Mouse (Mus musculus): Measurements from ENCODE around the gene Ctsz.

The Ctsz gene

GRCm38 (mm10) chr2:174439961-174440360, 1.1 kb upstream of the Ctsz start:
- DNase-seq: no peak

- DNase-seq: no peak
These were observed 605 bp upstream of the Ctsz start for GRCm38 (mm10) chr2:174439450-174439838.

DNA sequence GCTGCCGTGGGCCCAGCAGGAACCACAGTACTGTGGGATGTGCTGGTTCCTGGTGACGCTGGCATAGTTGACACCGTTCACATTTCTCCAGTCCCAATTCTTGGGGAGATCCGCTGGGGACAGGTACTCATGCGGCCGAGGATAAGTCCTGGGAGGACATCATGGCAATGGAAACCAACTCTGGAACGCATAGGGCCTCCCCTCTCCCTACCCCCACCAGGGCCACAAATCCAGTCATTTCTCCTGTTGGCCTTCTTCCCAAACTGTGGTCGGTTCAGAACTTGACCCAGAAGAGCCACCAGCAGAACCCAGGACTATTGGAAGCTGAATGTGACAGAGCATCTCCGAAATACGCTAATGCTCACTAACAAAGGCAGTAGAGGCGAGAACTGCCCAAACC, 658 bp downstream of the Ctsz start:
- DNase-seq: no peak

- no peak for DNase-seq
These were observed 1.2 kb downstream of the Ctsz start for GRCm38 (mm10) chr2:174437697-174437982.

- DNase-seq: no peak
These were observed 1.7 kb downstream of the Ctsz start for GRCm38 (mm10) chr2:174436916-174437696.

DNA sequence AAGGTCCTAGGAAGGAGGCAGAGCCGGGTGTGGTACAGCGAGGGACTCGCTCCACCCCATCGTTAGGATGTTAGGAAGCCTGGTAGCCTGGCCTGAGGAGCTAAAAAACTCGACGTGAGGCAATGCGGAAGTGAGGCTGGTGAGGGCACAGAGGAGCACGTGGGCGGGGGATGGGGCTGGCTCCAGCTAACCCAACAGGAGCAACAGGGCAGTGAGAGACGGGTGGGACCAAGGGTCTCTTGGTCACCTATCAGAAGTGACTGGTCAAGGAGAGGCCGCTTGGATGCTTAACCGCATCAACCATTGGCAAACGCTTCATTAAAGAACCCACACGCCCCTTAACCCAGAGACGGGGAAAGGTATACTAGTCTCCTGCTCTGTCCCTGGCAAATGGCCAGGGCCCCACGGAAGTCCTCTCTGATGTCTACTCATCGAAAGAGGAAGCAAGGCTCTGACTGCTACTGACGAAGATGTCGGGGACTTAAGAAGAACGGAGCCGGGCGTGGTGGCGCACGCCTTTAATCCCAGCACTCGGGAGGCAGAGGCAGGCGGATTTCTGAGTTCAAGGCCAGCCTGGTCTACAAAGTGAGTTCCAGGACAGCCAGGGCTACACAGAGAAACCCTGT, 2.6 kb downstream of the Ctsz start:
- no peak for DNase-seq

GRCm38 (mm10) chr2:174434943-174435342, 3.9 kb downstream of the Ctsz start:
- no peak for DNase-seq

DNA sequence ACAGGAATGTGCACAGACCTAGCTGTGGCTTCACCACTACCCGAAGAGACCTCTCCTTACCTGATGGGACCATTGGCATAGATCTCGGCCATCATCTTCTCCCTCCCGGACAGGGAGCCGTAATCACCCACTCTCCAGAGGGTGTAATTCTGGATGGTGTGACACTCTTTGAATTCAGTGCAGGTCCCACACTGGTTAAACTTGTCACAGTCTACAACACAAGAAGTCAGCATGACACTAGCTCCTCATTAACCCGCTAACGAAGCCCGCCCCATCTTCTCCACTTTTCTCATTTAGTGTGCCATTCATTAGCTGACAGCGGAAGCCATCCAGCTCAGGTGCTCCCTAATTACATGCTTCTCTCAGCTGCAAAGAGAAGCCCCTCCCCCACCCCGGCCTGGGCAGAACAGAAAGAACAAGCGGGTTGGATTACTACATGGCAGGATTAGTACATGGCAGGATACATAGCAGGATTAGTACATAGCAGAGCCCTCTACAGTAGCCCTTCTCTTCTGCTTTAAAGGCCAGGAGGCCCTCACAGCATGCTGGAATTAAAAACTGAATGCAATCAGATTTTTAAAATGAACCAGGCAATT, 9.7 kb downstream of the Ctsz start:
- DNase-seq: no peak

DNA sequence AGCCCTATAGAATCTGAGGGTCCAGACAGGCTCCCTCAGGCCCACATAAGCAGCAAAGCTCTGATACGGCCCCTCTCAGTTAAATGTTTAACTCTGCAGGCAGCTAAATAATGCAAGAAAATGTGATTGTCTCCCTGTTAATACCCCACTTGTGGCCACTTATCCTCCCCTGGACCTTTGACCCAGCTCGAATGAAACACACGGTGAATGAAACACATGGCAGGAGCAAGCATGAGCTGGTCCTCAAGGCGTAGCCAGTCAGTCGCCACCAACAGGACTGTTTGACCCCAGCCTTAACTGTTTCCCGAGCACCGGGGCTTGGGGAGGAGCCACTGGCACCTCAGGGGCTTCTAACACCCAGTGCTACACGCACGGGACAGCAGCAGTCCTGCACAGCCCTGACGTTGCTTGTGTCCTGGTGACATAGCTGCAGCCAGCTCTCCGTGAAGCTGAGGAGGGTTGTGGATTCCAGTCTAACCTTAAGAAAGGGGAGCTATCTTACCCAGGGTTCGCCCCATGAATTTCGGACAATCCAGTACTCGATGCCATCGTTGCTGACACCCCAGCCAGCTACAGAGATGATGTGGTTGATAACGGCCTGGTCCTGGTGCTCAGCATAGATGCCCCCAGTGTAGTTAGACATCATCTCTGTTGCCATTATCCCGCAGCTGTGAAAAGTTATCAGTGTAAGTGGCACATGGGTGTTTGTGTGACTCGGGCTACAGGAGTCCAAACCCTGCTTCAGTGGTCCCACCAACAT, 10.6 kb downstream of the Ctsz start:
- DNase-seq: peak; percentile 25 to 53

GRCm38 (mm10) chr2:174426856-174427255, 12.0 kb downstream of the Ctsz start:
- DNase-seq: no peak

DNA sequence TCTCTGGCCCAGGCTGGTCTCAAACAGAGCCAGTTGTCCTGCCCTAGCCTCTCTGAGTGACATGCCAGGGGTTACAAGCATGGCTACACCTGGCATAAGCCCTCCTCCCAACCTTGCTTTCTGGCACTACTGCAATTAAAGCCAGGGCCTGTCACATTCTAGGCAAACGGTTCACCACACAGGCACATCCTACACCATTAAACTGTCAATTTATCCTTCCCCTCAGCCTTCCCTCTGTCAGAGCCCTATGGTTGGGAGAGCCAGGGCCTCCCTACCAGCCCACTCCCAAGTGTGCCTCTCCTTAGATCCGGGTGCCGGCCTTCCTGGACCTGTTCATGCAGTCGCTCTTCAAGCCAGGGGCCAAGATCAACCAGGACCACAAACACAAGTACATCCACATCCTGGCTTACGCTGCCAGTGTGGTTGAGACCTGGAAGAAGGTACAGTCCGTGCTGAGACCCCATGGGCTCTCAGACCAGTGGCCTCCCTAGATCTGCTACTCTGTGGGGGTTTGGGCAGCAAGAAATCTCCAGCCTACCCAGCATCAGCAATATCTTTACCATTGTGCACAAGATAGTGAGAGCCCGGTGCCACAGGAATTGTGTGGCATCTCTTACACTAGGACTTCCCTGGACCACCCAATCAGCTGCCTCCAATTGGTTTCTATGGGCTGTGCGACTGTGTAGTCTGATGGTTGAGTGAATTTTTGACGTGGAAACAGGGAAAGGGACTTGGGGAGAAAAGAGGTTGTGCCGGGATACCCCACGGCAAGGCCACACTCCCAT, 14.3 kb downstream of the Ctsz start:
- DNase-seq: no peak

- DNase-seq: no peak
These were observed 17.7 kb downstream of the Ctsz start for GRCm38 (mm10) chr2:174421107-174421506.

GRCm38 (mm10) chr2:174415731-174416310, 23.0 kb downstream of the Ctsz start, which contains the start of gene Nelfcd:
TSS of gene Nelfcd (plus strand) at chr2:174415804.
- DNase-seq: peak; percentile 93 to 97

DNA sequence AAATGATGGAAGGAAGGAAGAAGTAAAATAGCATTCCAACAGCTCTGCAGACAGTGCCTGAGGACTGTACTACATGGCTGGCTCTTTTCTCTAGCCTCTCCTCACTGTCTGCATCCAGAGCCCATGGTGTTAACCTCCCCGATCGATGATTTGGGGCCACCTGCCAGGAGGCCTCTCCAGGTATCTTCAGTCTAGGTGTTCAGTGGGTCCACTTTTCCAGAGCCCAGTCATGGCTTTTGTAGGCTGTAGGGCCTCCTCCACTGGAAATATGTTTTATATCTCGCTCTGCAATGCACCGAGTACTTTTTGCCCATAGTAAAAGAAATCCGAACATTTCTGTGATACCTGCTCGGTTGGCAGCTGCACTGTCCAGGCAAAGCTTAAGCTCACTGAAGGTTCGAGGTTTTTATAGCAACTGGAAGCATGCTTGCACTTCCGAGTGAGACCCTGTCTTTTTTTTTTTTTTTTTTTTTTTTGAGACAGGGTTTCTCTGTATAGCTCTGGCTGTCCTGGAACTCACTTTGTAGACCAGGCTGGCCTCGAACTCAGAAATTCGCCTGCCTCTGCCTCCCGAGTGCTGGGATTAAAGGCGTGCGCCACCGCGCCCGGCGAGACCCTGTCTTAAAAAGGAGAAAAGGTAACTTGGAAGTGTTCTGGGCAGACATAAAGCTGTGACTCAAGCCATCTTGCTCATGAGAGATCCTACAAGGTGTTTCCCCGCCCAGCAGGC, 23.7 kb downstream of the Ctsz start:
- no peak for DNase-seq

DNA sequence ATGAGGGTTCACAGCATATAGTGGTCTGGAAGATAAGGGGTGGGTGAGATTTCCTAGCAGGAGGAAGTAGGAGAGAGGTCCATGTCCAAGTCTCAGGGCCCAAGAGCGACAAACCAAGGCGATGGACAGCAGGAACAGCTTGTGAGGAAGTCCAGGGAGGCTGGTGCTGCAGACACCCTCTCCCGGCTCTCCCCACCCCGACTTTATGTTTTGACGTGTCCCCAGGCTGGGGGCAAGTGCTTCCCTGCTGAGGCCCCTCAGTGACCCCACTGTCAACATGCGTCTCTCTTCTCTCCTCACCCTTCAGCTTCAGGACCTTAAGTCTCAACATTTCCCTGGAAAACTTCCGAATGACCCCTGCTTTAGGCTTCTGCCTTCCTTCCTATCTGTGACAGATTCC, 25.7 kb downstream of the Ctsz start:
- DNase-seq: no peak

GRCm38 (mm10) chr2:174410222-174410621, 28.6 kb downstream of the Ctsz start:
- no peak for DNase-seq

DNA sequence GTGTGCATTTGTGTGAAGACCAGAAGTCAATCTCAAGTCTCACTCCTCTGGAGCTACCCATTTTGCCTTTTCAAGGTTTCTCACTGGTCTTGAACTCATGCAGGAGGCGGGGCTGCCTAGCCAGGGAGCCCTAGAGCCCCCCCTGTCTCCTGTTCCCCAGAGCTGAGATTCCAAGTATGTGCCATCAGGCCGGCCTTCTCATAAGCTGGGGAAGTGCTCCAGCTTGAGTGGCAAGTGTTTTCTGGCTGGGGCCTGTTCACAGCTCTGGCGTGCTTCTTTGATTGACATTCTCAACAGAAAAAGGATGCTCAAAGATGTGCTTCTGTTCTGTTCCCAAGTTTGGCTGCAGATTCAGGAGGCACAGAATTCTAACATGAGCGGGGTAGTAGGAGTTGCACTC, 38.4 kb downstream of the Ctsz start:
- no peak for DNase-seq

GRCm38 (mm10) chr2:174397881-174398280, 41.0 kb downstream of the Ctsz start:
- DNase-seq: no peak

GRCm38 (mm10) chr2:174397065-174397464, 41.8 kb downstream of the Ctsz start:
- DNase-seq: no peak

DNA sequence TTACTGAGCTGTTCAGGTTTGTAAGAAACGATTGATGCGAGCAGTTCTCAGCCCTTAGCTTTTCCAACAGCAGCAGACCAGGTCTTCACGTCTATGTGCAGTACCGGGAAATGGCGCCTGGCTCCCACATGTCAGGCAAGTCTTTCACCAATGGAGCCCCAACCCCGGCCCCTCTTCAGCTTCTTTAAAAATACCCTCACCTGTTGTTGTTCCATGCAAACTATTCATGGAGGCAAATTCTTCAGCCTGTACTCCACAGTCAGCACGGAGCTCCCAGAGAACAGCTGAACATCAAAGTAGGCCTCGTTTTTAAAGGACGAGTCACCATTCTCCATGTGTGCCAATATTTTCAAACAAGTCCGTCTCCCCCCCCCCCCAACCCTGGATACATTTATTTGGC, 42.2 kb downstream of the Ctsz start:
- no peak for DNase-seq

- no peak for DNase-seq
These were observed 45.5 kb downstream of the Ctsz start for GRCm38 (mm10) chr2:174393383-174393782.

GRCm38 (mm10) chr2:174392554-174392953, 46.3 kb downstream of the Ctsz start:
- no peak for DNase-seq

Measured in kidney, adult 8-10 months (tissue).